Mouse (Mus musculus): ENCODE results near the gene Gramd1b. TPM values are rescaled to one million over a fixed set of nuclear protein-coding genes. Genes with fewer than 3 reads are reported as not detected.
"Not testable (repeated sequence)": the region's sequence is repeated elsewhere in the genome, so short reads cannot be mapped to it uniquely, and the experiment has no call there.

The Gramd1b gene
- total RNA-seq, 1 experiment from 2014 or later, result 22.2 TPM

- no peak for ATAC-seq (ENCODE audit: extremely low read depth, insufficient number of reproducible peaks, low FRiP score, poor library complexity, severe bottlenecking)
Measured at GRCm38 (mm10) chr9:40522156-40522555, 9.0 kb downstream of the Gramd1b start.

- no peak for ATAC-seq (ENCODE audit: extremely low read depth, insufficient number of reproducible peaks, low FRiP score, poor library complexity, severe bottlenecking)
Measured at GRCm38 (mm10) chr9:40521097-40521496, 10.1 kb downstream of the Gramd1b start.

DNA sequence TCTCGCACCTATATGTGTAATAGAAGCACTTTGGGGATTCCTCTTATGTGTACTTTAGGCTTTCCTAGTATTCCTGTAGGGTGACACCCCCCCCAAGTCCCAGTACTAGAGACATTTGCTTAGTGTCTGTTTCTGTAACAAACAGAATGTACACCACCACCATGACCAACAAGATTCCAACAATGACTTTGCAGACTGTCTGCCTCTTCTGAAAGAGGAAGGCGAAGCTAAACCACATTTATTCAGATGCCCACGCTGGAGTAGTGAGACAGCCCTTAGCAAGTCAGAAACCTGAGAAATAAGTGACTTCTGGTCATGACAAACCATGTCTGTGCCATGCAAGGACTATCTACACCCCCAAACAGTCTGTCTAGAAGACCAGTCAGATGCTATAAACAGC lies 11.9 kb downstream of the Gramd1b start:
- ATAC-seq (ENCODE audit: extremely low read depth, insufficient number of reproducible peaks, low FRiP score, poor library complexity, severe bottlenecking), result no peak

- ATAC-seq (ENCODE audit: extremely low read depth, insufficient number of reproducible peaks, low FRiP score, poor library complexity, severe bottlenecking), result no peak
Measured at GRCm38 (mm10) chr9:40511970-40512369, 19.2 kb downstream of the Gramd1b start.

DNA sequence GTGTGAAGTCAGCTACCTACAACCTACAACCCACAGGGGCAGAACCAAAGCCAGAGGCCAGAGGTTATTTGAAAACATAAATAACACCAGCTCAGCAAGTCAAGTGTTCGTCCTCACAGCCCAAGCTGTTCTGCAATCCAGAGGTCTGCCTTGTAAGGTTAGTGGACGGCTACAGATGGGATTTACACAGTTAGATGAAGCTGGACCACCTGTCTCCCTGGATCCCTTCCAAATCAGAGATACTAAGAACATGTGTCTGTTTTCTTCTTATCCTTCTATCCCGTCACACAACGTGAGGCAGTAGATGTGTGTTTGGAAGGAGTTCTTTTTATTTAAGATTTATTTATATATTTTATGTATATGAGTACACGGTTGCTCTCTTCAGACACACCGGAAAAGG lies 21.7 kb downstream of the Gramd1b start:
- no peak for ATAC-seq (ENCODE audit: extremely low read depth, insufficient number of reproducible peaks, low FRiP score, poor library complexity, severe bottlenecking)

DNA sequence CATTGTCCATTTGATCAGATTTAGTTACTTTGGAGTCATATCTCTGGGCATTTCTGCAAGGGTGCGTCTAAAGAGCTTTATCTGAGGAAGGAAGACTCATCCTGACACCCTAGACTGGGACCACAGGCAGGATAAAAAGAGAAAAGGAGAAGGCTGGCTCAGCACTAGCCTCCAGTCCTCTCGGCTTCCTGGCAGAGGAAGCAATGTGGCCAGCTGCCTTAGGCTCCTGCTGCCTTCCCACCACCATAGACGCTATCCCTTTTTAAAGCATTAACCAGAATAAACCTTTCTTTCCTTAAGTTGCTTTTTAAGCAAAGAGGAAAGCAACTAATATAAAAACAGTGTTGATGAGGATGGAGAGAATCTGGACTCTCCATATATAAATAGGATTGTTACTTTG lies 24.6 kb downstream of the Gramd1b start:
- no peak for ATAC-seq (ENCODE audit: extremely low read depth, insufficient number of reproducible peaks, low FRiP score, poor library complexity, severe bottlenecking)

- ATAC-seq (ENCODE audit: extremely low read depth, insufficient number of reproducible peaks, low FRiP score, poor library complexity, severe bottlenecking), result no peak
Measured at GRCm38 (mm10) chr9:40505471-40506312, 25.5 kb downstream of the Gramd1b start.

GRCm38 (mm10) chr9:40504886-40505285 lies 26.3 kb downstream of the Gramd1b start:
- ATAC-seq (ENCODE audit: extremely low read depth, insufficient number of reproducible peaks, low FRiP score, poor library complexity, severe bottlenecking), result no peak

DNA sequence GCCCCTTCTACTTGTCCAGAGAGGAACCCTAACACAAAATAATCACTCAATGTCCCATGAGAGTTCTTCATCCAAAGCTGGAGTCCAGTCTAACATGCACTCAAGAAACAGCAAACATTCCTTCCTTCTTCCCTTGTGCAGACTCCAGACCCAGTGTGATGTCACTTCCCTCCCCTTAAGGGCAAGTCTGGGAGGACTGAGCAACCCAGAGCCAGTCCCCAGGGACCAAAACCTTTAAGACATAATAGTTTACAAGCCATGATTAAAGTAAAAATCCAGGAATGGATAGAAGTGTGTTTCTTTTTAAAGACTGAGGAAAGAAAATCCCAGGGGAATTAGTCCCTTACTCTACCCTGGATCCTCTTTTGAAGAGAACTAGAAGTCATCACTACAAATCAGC lies 30.5 kb downstream of the Gramd1b start:
- ATAC-seq (ENCODE audit: extremely low read depth, insufficient number of reproducible peaks, low FRiP score, poor library complexity, severe bottlenecking), result no peak

DNA sequence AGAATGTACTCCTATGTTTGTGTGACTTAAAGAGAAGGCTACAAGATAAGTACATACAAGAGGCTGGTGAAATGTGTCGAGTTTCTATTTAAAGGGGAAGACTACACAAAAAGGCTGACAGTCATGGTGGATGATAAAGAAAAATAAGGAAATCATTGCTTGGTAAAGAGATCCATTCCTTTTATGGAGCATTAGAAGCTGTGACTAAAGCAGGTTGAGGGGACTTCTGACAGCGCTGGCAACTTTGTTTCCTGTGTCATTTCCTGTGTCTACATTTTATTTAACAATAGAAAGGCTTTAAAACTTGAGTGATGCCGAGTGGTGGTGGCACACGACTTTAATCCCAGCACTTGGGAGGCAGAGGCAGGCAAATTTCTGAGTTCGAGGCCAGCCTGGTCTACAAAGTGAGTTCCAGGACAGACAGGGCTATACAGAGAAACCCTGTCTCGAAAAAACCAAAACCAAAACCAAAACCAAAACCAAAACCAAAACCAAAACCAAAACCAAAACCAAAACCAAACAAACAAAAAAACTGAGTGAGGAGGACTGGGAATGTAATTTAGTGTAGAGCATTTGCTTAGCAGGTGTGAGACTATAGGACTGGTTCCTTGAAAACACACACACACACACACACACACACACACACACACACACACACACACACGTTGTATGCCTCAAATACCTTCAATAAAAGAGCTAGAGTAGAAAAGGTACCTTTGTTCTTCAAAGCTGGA lies 48.7 kb downstream of the Gramd1b start:
- not testable (repeated sequence) for ATAC-seq (ENCODE audit: extremely low read depth, insufficient number of reproducible peaks, low FRiP score, poor library complexity, severe bottlenecking)

DNA sequence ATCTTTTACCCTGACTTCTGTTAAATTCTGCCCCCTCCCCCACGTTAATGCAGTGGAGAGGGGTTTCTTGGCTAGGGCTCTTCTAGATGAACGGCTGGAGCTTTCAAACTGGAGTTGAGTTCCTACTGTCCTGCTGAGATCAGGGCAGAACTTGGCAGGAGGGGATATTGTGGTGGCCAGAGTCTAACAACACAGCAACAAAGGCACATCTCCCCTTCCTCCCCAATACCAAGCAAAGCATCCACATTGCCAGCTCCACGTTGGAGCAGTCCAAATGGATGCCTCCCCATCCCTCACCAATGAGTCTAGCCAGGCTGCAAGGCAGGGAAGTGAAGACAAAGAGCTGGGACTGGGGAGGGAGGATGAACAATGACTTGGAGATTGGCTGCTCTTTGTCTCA lies 49.9 kb downstream of the Gramd1b start:
- no peak for ATAC-seq (ENCODE audit: extremely low read depth, insufficient number of reproducible peaks, low FRiP score, poor library complexity, severe bottlenecking)

GRCm38 (mm10) chr9:40479333-40479732 lies 51.9 kb downstream of the Gramd1b start:
- peak; percentile 95 for ATAC-seq (ENCODE audit: extremely low read depth, insufficient number of reproducible peaks, low FRiP score, poor library complexity, severe bottlenecking)

DNA sequence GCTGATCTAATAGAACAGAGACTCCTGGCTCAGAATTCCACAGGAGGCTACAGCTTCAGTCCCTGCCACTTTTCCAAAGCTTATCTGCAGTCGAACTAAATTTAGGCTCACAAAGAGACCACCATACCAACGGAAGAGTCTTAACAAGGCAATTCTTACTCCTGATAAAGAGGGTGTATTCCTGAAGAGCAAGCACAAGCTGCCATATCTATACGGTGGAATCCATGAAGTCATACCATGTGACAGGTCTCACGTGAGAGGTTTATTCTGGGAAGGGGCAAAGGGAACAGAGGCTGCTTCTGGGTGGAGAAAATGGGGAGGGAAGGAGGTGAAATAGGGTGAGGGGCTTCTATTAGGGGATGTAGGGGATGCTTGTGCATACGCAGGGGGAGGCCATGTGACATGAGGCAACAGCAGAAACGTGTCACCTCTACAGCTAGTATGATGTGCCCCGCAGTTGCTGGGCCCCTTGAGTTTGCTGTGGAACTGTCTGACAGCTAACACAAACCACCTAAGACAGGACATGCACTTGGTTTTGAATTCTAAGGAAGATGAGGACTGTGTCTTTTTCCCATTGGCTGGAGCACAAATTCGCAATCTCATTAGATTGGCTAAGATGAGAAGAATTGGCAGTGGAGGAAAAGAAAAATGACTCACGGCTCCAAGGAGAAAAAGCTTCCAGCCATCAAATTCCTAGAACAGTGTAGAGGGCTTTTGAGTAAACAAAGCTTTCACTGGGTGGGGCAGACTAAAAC lies 52.9 kb downstream of the Gramd1b start:
- ATAC-seq (ENCODE audit: extremely low read depth, insufficient number of reproducible peaks, low FRiP score, poor library complexity, severe bottlenecking), result no peak

GRCm38 (mm10) chr9:40477611-40478010 lies 53.6 kb downstream of the Gramd1b start:
- no peak for ATAC-seq (ENCODE audit: extremely low read depth, insufficient number of reproducible peaks, low FRiP score, poor library complexity, severe bottlenecking)

GRCm38 (mm10) chr9:40476098-40476497 lies 55.1 kb downstream of the Gramd1b start:
- no peak for ATAC-seq (ENCODE audit: extremely low read depth, insufficient number of reproducible peaks, low FRiP score, poor library complexity, severe bottlenecking)

DNA sequence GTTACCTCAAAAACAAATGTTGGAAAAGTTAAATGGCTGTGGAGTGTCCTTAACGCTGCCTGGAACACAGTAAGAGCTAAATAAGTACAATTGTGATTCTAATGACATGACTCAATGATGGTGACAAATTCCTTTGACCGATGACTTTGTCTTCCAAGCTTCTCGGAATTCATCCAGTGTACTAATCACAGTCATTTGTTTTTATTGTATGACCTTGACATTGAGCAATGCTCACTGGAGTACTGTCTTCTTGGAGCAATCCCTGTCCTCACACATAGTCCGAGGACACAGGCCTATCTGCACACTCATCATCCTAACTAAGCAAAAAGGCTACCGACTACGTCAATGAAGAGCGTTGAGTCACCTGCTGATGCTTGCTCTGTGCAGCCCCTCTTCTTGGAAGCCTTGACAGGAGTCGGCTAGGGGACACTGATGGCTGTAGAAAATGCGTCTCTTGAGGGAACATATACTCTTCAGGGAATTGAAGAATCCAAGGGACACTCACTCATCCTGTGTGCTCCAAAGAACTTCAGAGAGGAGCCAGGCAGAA lies 58.1 kb downstream of the Gramd1b start:
- no peak for ATAC-seq (ENCODE audit: extremely low read depth, insufficient number of reproducible peaks, low FRiP score, poor library complexity, severe bottlenecking)

DNA sequence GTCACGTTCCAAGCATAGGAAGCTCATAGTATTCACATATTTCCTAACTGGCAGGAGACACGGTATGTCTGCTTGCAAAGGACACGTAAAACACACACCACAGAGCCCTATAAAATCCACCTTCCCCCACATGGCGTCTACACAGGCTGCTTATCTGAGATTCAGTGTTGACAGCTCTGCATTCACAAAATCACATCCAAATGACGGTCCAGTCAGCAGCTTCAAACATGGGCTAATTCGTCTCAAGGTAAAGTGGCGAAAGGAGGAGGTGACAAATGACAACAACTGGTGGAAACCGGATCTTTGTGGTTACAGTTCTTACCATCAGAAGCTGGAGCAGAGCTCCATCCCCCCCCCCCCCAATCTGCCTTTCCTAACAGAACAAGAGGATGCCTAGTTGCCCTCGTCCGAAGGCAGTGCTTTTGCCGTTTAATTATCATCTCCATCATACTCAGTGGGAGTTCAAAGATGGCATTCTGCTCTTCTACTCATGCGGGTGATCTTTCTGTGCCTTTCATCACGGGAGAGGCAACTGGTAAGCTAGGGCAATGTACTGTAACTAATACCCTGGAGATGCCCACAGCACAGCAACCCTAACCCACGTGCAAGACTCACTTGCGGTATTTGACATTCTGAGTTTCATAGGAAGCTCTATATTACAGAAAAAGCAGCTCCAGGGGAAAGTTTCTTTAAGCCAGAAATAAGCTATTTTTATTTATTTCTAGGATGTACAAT lies 61.6 kb downstream of the Gramd1b start:
- ATAC-seq (ENCODE audit: extremely low read depth, insufficient number of reproducible peaks, low FRiP score, poor library complexity, severe bottlenecking), result 0 out of 2 replicates have a peak, but pooled peaks have one; percentile 13

- ATAC-seq (ENCODE audit: extremely low read depth, insufficient number of reproducible peaks, low FRiP score, poor library complexity, severe bottlenecking), result no peak
Measured at GRCm38 (mm10) chr9:40466782-40467181, 64.4 kb downstream of the Gramd1b start.

DNA sequence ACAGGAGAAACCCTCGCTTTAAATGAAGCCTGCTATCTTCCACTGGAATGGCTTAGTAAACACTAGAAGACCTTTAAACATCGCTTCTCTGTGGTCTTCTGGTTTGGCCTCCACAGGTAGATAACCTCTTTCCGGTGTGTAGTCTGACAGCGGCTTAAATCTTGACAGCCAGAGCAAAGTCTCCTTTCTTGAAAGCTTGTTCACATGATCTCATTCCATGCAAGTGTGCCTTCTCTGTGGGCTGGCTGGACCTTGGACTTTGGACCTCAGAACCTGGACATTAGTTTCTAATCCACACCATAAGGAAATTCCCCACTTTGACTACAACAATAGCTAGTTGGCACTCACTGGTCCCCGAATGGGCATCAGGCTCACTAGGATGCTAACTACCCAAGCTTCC lies 65.6 kb downstream of the Gramd1b start:
- no peak for ATAC-seq (ENCODE audit: extremely low read depth, insufficient number of reproducible peaks, low FRiP score, poor library complexity, severe bottlenecking)

Measured in neutrophil, adult 5-6 weeks (primary cell).